ENCODE assay signal across 8 mouse cellular contexts in the genomic region with DNA sequence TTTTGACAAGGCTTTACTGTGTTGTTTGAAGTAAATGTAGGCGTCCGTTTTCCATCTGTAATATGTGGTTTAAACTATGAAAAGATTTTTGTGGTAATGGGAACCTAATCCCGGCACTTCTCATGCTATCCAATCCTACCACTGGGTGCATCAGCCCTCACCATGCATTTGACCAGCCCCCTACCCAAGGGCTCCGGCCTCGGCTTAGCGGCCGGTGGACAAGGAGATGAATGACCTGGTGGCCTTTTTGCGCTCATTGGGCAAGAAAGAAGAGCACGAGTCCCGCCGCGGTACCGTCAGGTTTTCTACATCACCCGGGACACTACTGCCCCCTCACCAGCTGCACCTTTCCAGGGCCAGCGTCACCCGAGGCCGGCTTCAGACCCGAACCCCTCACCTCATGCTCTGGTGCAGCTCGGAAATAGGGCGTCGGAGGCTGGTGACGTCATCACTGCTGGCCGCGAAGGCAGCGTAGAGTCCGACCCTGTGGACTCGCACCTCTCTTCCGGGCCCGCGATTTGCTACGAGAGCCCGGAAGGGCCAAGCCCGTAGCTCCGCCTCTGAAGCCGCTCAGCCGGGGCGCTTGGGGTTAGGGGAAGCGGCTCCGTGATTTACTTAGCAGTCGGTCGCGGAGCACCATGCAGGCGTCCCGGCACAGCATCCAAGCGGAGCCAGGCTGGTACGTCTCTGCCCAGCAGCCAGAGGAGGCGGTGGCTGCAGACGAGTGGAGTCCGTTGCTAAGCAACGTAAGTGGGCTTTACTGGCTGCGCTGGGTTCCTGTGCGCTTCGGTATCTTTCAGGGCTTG. TPM values are rescaled to one million over a fixed set of nuclear protein-coding genes. Genes with fewer than 3 reads are reported as not detected.
DNase-seq lines count a peak whose midpoint lies in the region; ATAC-seq and TF ChIP-seq lines count a peak whose summit lies in the region.

Gene Trmt5 (minus strand): TSS at position 424 of the 806 bp plus-strand sequence.
Gene Slc38a6 (plus strand): TSS at position 493 of the 806 bp plus-strand sequence.

- ATAC-seq in activated CD4-positive, CD25-positive, alpha-beta regulatory T cell, adult 4 months: peak; percentile 88
- peak; percentile 90 for ATAC-seq in inflammation-experienced regulatory T-cells, adult 6 months
- ATAC-seq in megakaryocyte-erythroid progenitor cell, adult 5-6 weeks (replicated peaks; ENCODE audit: low FRiP score, low TSS enrichment, poor library complexity, severe bottlenecking): peak; percentile 97

- no peaks in the 10 kb centered on the region; the same call in 1 of the 2 replicates for H3K4me1 ChIP-seq in cortical plate, adult 2 months (ENCODE audit: control insufficient read depth, insufficient read depth, low read length)

- no peak for TF ChIP-seq CTCF in cortical plate, adult 2 months (IDR thresholded peaks at IDR 0.05; ENCODE audit: extremely low read depth, insufficient read depth, low read length)

- H3K27ac ChIP-seq in cortical plate, adult 2 months (ENCODE audit: insufficient read depth, low read length): no peak within 1 kb of the TSS

- peak within 1 kb of the TSS; percentile 73 for H3K4me3 ChIP-seq in cortical plate, adult 2 months (ENCODE audit: insufficient read depth, low read length)

- peak; percentile 89 for DNase-seq in gastrocnemius, postnatal 10 days
- DNase-seq in left cerebral cortex, postnatal 10 days (ENCODE audit: extremely low spot score in 1 of 2, low spot score in 2 of 2): peak; percentile 90 to 96
- peak; percentile 94 for DNase-seq in right cerebral cortex, postnatal 25 days
- DNase-seq in urinary bladder, postnatal 4 days (ENCODE audit: low spot score in 2 of 2): peak; percentile 88 to 92

- intact Hi-C loops in left cerebral cortex, postnatal 10 days (cut with DNase I): loop anchor here (2.0 kb wide), 1 partner anchor 240 kb away; no protein-coding TSS in a partner anchor

- peak; percentile 49; the same call in 1 of the 2 replicates for TF ChIP-seq POLR2A in cortical plate, adult 2 months (IDR thresholded peaks at IDR 0.05; ENCODE audit: extremely low read depth, insufficient read depth, low read length)

RNA-seq across cellular contexts. Expression of gene Trmt5, which starts in this region (rescaled TPM):
- 10 to 100 TPM; 14.9 to 20.9 TPM for polyA plus RNA-seq in activated CD4-positive, CD25-positive, alpha-beta regulatory T cell, adult 4 months (2017; shearing (Covaris generic))
- polyA plus RNA-seq in cortical plate, adult 2 months (2012; rRNA removed): 15.6 and 17.7 TPM in 2 replicates
- total RNA-seq in gastrocnemius, postnatal 10 days (2021): 10 to 100 TPM in 1 of 2 experiments, 1 to 10 TPM in 1; 6.8 to 11.7 TPM
- 10 to 100 TPM; 15.0 to 18.6 (median 15.2) TPM for polyA plus RNA-seq in inflammation-experienced regulatory T-cells, adult 6 months (2017; shearing (Covaris generic))
- total RNA-seq in left cerebral cortex, postnatal 10 days (2021): 10 to 100 TPM; 12.7 to 13.9 TPM
- total RNA-seq in megakaryocyte-erythroid progenitor cell, adult 5-6 weeks (2014; fragmentation: Nextera tagmentation): 36.4 and 40.6 TPM in 2 replicates
- total RNA-seq in megakaryocyte-erythroid progenitor cell, adult 5-6 weeks (2017): 27.4 and 43.3 TPM in 2 replicates

RNA-seq across cellular contexts. Expression of gene Slc38a6, which starts in this region (rescaled TPM):
- 1 to 10 TPM; 5.5 to 8.7 TPM for polyA plus RNA-seq in activated CD4-positive, CD25-positive, alpha-beta regulatory T cell, adult 4 months (2017; shearing (Covaris generic))
- 23.0 and 25.9 TPM in 2 replicates for polyA plus RNA-seq in cortical plate, adult 2 months (2012; rRNA removed)
- 1 to 10 TPM; 5.7 to 9.9 TPM for total RNA-seq in gastrocnemius, postnatal 10 days (2021)
- 1 to 10 TPM; 3.0 to 6.4 (median 6.3) TPM for polyA plus RNA-seq in inflammation-experienced regulatory T-cells, adult 6 months (2017; shearing (Covaris generic))
- total RNA-seq in left cerebral cortex, postnatal 10 days (2021): 10 to 100 TPM; 13.3 to 15.2 TPM
- 4.0 and 12.3 TPM in 2 replicates for total RNA-seq in megakaryocyte-erythroid progenitor cell, adult 5-6 weeks (2014; fragmentation: Nextera tagmentation)
- total RNA-seq in megakaryocyte-erythroid progenitor cell, adult 5-6 weeks (2017): 0.14 and 2.9 TPM in 2 replicates
